Comparison of ENCODE assay signal across 30 mouse cellular contexts in the genomic region with DNA sequence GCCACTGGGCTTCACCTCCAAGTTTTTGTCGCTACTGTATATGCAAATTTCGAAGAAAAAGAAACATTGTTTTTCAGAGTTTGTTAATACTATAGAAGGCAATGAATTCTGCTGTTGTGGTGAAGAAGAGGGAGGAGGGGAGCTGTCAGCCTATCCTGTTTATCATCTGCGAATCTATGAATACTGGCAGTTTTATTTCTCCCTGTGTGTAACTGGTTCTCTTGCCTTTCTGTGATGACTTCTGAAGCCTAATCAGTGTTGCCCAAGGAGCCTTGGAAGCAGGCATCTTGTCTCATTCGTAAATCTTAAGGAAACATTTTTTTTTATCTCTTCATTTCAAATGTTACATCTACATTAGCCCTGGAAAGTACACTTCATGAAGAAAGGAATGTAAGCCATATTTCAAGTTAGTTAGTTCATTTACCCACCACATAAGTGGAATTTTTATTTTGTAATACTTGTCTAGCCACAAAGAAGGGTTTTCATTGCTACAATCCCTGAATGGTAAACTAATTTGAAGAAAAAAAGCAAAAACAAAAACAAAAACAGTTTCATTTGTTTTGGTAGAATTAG.
"Had no signal": no experiment of that assay in that cellular context is flagged by ENCODE, and none has a peak within 500 bp of the region (broad histone marks: within the 10 kb centered on the region; RNA-seq: fewer than 3 reads in every experiment).

No protein-coding gene starts in this region.

- ATAC-seq: liver, embryonic 12.5 days; liver, postnatal 0 days; midbrain, embryonic 13.5 days; midbrain, embryonic 15.5 days; midbrain, embryonic 16.5 days had no signal

- H3K27ac ChIP-seq: limb, embryonic 10.5 days; limb, embryonic 12.5 days; limb, embryonic 13.5 days; limb, embryonic 15.5 days; liver, embryonic 12.5 days; liver, embryonic 13.5 days; liver, embryonic 14.5 days; liver, embryonic 15.5 days; lung, embryonic 15.5 days; macrophage; midbrain, embryonic 10.5 days; midbrain, embryonic 12.5 days; midbrain, embryonic 13.5 days; midbrain, embryonic 15.5 days; neural tube, embryonic 12.5 days had no signal

- H3K4me3 ChIP-seq: limb, embryonic 10.5 days; limb, embryonic 12.5 days; limb, embryonic 13.5 days; limb, embryonic 15.5 days; liver, embryonic 12.5 days; liver, embryonic 13.5 days; liver, embryonic 15.5 days; lung, embryonic 15.5 days; megakaryocyte, embryonic 14.5 days; midbrain, embryonic 10.5 days; midbrain, embryonic 12.5 days; midbrain, embryonic 13.5 days; midbrain, embryonic 15.5 days; myocyte; neural tube, embryonic 12.5 days had no signal

- H3K4me1 ChIP-seq: limb, embryonic 12.5 days; liver, embryonic 12.5 days; liver, embryonic 15.5 days; megakaryocyte, embryonic 14.5 days; midbrain, embryonic 10.5 days; midbrain, embryonic 12.5 days; midbrain, embryonic 13.5 days; midbrain, embryonic 15.5 days; neural tube, embryonic 12.5 days had no signal

- H3K9me3 ChIP-seq: limb, embryonic 10.5 days; limb, embryonic 15.5 days; liver, embryonic 12.5 days; liver, embryonic 13.5 days; liver, embryonic 15.5 days; lung, embryonic 15.5 days; midbrain, embryonic 10.5 days; midbrain, embryonic 12.5 days; midbrain, embryonic 13.5 days; midbrain, embryonic 15.5 days; neural tube, embryonic 12.5 days had no signal

- H3K36me3 ChIP-seq: limb, embryonic 10.5 days; limb, embryonic 12.5 days; limb, embryonic 13.5 days; limb, embryonic 15.5 days; liver, embryonic 12.5 days; liver, embryonic 13.5 days; liver, embryonic 15.5 days; lung, embryonic 15.5 days; midbrain, embryonic 10.5 days; midbrain, embryonic 12.5 days; midbrain, embryonic 13.5 days; midbrain, embryonic 15.5 days; neural tube, embryonic 12.5 days had no signal

- DNase-seq: left cerebral cortex, postnatal 4 days; liver; liver, embryonic 13.5 days; liver, postnatal 0 days; lung, adult 18-20 months; lung, adult 2 months; lung, embryonic 14.5 days; lung, postnatal 10 days; lung, postnatal 36 days; lung, postnatal 4 days; midbrain, embryonic 14.5 days had no signal

- H3K4me2 ChIP-seq: limb, embryonic 12.5 days; limb, embryonic 13.5 days; limb, embryonic 15.5 days; liver, embryonic 11.5 days; liver, embryonic 12.5 days; liver, embryonic 13.5 days; liver, embryonic 15.5 days; lung, embryonic 14.5 days; lung, embryonic 15.5 days; midbrain, embryonic 11.5 days; midbrain, embryonic 12.5 days; midbrain, embryonic 13.5 days; midbrain, embryonic 15.5 days; neural tube, embryonic 12.5 days had no signal

- H3K27me3 ChIP-seq: limb, embryonic 12.5 days; limb, embryonic 13.5 days; limb, embryonic 15.5 days; liver, embryonic 12.5 days; liver, embryonic 13.5 days; liver, embryonic 15.5 days; lung, embryonic 15.5 days; megakaryocyte, embryonic 14.5 days; midbrain, embryonic 12.5 days; midbrain, embryonic 13.5 days; midbrain, embryonic 15.5 days; neural tube, embryonic 12.5 days had no signal

- H3K9ac ChIP-seq: limb, embryonic 12.5 days; limb, embryonic 13.5 days; limb, embryonic 15.5 days; liver, embryonic 12.5 days; liver, embryonic 13.5 days; liver, embryonic 14.5 days; liver, embryonic 15.5 days; liver, postnatal 0 days; lung, embryonic 14.5 days; lung, embryonic 15.5 days; midbrain, embryonic 12.5 days; midbrain, embryonic 13.5 days; midbrain, embryonic 15.5 days; neural tube, embryonic 12.5 days had no signal
